Mouse (Mus musculus) CD4-positive, CD25-positive, alpha-beta regulatory T cell, adult 4 months (primary cell): Measurements from ENCODE around the gene Nmd3. TPM values are rescaled to one million over a fixed set of nuclear protein-coding genes. Genes with fewer than 3 reads are reported as not detected.

ENCODE experiments used
- ATAC-seq: one replicate; pipeline ENCODE4 v1.8.0; 2017
- polyA plus RNA-seq, 2 experiments: library from polyadenylated mRNA; unstranded; fragments of 100-300 nt; shearing (Covaris generic); gene quantifications; one replicate each; pipeline ENCODE4 v1.2.1; 2017

Nmd3 gene
- polyA plus RNA-seq, 2 experiments from 2014 or later: 138 to 139 TPM

DNA sequence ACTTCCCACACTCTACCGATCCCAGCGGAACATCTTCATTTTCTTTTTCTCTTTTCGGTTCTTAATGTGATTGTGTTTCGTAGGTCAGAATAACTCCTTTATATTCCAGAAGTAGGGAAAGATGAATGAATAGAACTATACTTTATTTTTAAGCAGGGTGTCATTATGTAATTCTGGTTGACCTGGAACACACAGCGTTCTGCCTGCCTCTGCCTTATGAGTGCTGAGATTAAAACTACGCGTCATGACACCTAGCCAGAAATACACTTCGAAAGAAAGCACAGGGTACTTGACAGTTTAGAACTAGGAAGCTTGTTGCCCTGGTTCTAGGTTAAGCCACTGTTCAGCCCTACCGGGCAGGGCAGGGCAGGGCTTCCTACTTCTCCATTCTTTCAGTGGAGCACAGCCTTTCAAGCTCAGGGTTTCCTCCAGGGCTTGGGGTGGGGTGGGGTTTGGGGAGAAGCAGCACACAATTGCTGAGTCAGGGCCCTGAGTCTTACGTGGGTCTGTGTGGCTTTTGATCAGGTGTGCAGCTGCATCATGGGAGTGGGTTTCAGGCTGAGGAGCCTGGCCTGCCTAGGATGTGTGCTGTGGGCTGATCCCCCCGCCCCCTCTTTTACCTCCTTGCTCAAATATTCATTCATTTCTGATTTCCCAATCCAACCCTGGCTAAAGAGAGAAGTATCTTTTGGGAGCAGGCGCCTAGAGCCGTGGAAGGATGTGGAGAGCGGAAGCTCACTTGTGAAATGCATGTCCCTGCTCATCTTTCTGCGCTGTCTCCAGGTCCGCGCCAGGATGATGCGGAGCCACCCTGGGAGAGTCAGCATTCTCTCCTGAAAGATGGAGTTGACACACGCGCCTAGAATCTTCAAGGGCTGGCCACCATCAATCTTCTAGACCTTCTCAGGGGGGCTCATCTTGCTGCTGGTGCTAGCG lies 42.1 kb downstream of the Nmd3 start:
- no peak for ATAC-seq

DNA sequence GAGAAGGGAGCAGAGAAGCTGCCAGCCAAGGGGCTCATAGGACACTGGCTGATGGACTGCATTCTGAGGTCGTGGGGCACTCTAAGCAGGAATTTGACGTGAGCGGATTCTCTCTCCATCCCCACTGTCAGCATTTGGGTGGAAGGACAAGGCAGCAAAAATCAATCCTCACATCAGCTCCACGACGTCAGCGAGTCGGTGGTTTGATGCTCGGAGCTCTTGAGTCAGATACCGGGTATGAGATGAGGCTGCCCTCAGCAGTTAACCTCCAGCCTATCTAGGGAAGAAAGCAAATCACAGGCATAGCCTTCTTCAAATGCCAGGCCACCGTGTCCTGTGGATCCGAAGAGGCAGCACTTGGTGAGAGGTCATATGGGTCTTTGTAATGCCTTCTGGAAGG lies 43.4 kb downstream of the Nmd3 start:
- ATAC-seq: no peak

DNA sequence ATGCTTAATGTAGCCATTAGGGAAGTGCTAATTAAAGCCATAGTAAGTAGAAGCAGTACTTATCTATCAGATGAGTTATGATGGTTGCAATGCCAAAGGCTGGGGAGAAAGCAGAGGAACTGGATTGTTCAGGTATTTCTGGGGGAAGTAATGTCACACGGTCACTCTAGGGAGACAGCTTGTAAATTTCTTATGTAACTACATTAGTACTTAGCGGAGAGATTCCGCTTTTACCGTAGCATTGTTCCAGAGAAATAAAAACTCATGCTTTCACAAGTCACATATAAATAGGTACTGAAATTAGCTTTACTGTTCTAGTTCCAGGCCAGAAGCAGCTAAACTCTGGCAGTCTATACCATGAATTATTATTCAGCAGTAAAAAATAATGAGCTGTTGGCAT lies 47.4 kb downstream of the Nmd3 start:
- no peak for ATAC-seq

DNA sequence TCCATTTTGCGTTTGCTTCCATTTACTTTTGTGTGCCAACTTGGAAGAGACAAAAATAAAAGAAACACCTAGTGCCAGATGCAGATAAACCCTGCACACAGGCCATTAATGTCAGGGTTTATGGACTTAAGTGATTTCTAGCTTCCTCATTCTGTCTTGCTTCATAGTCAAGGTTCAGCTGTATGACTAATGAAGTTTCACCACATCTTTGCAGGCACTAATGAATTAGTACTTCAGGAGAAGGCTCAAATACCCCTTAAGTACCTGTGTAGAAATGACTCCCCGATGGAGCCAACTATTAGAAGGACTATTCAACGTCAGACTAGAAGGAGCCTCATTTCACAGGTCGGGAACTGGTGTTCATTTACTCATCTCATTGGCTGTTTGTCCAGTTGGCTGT lies 51.6 kb downstream of the Nmd3 start:
- ATAC-seq: no peak

DNA sequence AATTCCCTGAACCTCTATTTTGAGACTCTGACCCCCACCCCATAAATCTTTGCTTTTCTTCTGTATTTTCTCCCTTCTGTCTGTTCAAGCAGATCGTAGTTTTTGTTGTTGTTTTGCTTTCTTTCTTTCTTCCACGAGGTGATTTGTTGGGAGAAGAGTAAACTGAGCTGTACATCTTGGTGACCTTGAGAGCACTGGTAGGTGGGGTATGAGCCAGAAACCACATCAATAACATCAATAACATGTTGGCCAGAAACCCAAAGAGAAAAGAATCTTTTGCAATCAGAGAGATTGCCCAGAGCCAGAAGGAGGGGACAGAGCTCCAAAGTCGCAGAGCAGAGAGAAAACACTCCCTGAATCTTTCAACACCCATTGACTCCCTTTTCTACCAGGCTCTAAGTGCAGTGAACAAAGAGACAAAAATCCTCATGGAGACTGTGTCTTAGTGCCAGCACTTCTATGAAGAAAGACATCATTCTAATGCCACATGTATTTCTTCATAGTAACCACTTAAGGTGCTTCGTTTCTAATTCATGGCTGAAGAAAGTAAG lies 57.5 kb downstream of the Nmd3 start:
- no peak for ATAC-seq

DNA sequence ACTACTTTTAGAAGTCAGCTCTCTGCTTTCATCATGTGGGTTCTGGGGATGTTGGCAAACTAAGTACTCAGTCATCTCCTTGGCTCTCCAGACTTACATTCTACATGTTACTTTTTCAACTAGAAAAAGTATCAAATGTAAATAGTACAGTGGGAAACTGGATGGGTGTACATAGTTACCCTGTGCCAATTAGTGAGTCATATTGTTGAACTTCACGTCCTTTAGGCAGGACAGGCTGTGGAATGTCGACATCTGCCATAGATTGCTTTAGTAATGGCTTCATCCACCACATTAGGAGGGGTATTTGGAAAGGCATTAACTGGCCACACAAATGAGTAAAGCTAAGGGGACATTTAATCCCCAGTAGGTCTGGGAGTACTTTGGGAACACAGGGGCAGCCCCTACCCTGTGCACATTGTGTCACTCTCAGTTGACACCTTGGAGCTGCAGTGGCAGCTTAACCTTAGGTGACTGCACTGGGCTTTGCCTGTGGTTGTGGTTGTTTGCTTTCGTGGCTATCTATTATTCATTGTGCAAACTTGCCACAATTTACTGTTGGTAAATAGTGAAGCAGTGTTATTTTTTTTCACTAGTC lies 71.1 kb downstream of the Nmd3 start:
- no peak for ATAC-seq

DNA sequence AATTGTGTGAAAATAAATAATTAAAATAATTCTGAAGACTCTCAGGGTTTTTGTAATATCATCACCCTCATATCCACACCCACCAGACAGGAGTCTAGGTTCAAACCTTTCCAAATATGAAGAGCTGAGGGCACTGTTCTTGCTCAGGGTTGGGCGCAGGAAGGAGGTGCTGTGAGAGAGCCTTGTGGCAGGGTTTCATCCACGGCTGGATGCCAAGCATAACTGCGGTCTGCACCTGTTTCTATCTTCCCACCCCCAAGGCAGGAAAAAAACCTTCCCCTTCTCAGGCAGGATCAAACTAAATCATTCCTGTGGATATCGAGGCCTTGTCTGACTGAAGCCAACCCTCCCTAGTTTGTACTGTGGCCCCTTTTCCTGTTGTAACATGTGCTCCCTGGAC lies 75.7 kb downstream of the Nmd3 start:
- no peak for ATAC-seq

DNA sequence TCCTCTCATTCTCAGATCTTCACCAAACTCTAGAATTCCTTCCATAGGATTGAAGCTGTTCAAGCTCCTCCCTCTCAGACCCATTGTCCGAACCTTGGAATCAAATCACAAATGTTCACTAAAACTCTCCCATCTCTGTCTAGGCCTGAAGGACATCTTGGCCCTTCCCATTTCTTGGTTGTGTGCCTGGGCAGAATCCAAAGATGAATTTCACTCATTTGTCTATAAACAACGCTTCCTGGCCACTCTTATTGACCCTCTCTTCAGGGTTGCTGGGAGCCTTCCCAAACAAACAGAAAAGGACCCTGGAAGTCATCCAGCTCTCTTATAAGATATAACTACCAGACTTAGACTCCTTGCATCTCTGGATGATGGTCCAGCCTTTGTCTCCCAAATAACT lies 76.2 kb downstream of the Nmd3 start:
- ATAC-seq: no peak

DNA sequence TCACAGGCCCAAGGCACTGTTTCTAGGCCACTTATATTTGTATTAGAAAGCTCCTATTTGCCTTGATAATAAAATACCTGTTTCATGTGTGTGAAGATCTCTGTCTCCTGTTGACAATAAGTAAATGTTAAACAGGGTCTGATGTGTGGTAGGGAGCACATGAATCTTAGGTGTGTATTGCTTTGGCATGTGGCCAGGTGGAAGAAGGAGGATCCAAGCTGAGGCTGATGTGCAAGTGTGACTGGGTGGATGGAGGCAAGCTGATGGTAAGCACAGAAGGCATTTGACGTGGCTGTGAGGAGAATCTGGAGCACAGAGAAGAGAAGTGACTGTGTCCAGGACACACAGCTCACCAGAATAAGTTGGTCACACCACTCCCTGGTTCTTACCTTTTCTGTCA lies 77.3 kb downstream of the Nmd3 start:
- ATAC-seq: no peak

DNA sequence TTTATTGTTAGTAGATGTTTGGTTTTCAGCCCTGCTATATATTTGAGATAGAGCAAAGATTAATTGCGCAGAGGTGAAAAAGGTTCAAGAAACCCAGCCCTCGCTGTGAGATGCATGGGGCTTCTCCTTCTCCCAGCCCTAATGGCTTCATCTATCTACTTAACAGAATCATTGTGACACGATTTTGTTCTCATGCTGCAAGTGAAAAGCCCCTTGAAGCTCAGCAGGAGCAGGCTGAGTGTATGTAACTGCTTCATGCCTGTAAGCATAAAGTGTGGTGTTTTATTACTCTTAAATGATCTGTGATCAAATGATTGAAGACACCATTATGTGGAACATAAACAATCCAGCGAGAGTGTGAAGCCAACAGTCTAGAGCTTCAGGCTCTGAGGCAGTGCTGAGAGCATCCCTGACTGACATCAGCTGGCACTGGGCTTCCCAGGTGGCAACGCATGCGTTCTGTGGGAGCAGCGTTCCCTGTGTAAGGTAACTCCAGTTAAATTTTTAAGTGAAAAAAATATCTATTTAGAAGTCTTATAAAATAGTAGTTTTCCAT lies 79.1 kb downstream of the Nmd3 start:
- ATAC-seq: no peak

DNA sequence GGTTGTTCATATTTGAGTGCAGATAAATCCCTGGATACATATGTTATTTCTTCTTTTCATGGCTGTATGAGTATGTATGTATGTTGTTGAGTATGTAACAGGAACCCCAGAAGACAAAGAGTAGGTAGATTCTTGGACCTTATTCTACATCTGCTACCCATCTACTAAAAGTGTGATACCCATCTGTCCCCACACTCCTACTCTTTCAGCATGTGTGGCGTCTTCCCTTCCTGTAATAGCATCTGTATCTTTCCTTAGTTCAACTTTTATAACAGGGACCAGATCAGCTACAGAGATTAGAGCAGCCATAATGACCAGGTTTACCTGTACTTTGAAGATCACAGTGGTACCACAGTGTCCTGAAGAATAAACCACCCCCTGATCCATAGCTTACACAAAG lies 81.4 kb downstream of the Nmd3 start:
- ATAC-seq: no peak

Other genes starting within 250 kb of the Nmd3 start
- gene B3galnt1, start 123.0 kb upstream of the Nmd3 start, polyA plus RNA-seq: under 1 TPM in 1 of 2 experiments, not detected in 1; 0.16 TPM
- gene Sptssb, start 138.0 kb downstream of the Nmd3 start, polyA plus RNA-seq: not detected